Mouse (Mus musculus) neutrophil, adult 83 days (primary cell): ENCODE data around the gene Serpinb9. TPM values are rescaled to one million over a fixed set of nuclear protein-coding genes. Genes with fewer than 3 reads are reported as not detected.

Experiments
- total RNA-seq, 2 experiments: library from RNA; stranded (reverse); gene quantifications; one replicate each; pipeline ENCODE4 v1.2.4; 2023

Gene Serpinb9
- under 1 TPM; 0.53 to 0.85 TPM for total RNA-seq

DNA sequence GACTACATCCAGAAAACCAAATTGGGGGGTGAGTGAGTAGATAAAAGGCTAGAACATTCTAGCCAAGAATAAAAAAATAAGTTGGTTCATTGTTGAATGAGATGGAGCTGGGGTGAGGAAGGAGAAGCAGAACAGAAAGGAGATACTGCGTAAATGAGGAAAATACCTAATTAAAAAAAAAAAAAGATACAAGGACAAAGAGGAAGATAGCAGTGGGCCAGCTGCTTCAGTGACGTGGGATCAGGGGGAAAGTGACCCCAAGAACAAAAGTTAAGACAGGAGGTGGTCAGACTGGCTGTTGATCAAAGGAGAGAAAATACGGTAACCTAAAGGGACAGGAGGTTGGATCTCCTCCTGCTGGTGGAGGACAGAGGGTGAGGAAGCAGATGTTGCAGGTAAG, at the start of gene Serpinb9:
TSS of gene Serpinb9 (plus strand) at position 301 of the 400 bp plus-strand sequence.

DNA sequence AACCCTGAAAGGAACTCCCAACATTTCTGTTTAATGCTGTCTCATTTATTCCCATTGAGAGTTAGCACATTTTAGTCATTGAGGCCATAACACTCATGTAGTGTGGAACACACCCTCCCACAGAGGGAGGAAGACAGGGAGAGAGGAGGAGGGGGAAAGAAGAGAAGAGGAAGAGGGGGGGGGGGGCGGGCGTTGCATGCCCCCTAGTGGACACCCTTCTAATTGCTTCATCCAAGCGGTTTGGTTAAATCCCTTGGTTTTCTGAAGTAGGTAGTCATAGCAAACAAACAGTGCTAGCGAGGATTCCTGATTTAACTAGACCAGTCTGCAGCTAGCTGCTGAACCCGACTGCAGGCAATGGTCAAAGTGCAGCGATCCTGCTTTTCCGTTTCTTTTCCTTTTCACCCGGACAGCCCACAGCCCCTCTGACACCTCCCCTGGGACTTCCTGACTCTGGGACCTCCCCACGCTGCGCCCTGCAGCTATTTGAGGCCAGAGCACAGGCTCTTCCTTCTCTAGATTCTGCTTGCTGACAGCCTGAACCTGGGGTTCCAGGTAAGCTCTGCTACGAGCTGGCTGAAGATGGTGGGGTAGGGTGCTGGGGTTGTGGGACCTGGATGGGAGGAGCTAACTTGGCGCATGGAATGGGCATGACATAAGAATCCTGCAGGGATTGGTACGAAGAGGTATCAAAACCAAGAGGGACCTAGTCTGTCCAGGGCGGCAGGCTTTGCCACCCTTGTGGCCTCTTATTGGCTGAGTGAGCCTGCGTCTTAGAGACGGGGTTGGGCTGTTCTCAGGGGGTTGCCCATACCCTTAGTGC, 37.9 kb upstream of the Serpinb9 start, which contains the start of gene Serpinb6b:
TSS of gene Serpinb6b (plus strand) at position 221 of the 823 bp plus-strand sequence.

DNA sequence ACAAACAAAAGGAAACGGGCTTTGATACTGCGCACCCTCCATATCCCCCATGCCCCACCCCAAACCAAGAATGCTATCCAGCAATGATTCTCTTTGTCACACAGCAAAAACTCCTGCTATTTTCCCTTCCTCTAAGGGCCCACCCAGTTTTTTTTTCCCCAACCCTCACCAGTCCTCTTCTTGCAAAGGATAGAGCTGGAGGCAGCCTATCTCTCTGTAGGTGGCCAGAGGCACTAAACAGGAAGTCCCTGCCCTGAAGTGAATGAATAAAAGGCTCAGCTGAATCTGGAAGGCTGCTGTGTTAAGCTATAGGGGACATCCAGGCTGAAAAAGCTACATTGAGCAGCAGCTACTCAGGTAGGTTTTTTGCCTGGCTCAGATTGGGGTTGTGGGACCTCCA, 24.2 kb downstream of the Serpinb9 start, which contains the start of gene Serpinb9b:
TSS of gene Serpinb9b (plus strand) at position 173 of the 400 bp plus-strand sequence.

Other genes with a start within 250 kb of the Serpinb9 start
- not detected for gene Mylk4, start 219.3 kb upstream of the Serpinb9 start, total RNA-seq
- 10 to 100 TPM; 10.8 to 14.4 TPM for gene Wrnip1, start 201.2 kb upstream of the Serpinb9 start, total RNA-seq
- gene D930007J09Rik, start 200.4 kb upstream of the Serpinb9 start, total RNA-seq: not detected
- 100 to 1,000 TPM; 371 to 383 TPM for gene Serpinb1a, start 152.1 kb upstream of the Serpinb9 start, total RNA-seq
- gene Serpinb1c, start 105.0 kb upstream of the Serpinb9 start, total RNA-seq: not detected
- 1 to 10 TPM in 1 of 2 experiments, under 1 TPM in 1; 0.49 to 2.1 TPM for gene Serpinb6b, start 38.0 kb upstream of the Serpinb9 start, total RNA-seq
- gene Serpinb9b, start 24.2 kb downstream of the Serpinb9 start, total RNA-seq: not detected
- not detected for gene Serpinb1b, start 75.3 kb downstream of the Serpinb9 start, total RNA-seq
- gene Serpinb9c, start 156.5 kb downstream of the Serpinb9 start, total RNA-seq: not detected
- not detected for gene Serpinb9d, start 189.7 kb downstream of the Serpinb9 start, total RNA-seq
- not detected for gene Serpinb9e, start 246.4 kb downstream of the Serpinb9 start, total RNA-seq